Mouse (Mus musculus) stomach, postnatal 0 days (tissue): ENCODE measurements at regions not wholly inside any gene's neighbourhood (a gene's known extent, or its start where the extent isn't known, plus 50 kb on each side); places are given as distances from the start of the nearest gene placed in this dataset.

ENCODE experiments used
- CTCF ChIP-seq: IDR thresholded peaks from 2 replicates; pipeline ENCODE4 v1.5.1; 2016; ENCODE audit warnings: antibody characterized with exemption, low read depth, mild to moderate bottlenecking, moderate library complexity
- EP300 ChIP-seq: optimal IDR thresholded peaks from 2 replicates; pipeline ENCODE3; 2016; ENCODE audit warnings: antibody characterized with exemption

GRCm38 (mm10) chr3:115509658-115510057 lies 205.2 kb downstream of the S1pr1 start:
- TF ChIP-seq CTCF: no peak
- TF ChIP-seq EP300: no peak
